Mouse (Mus musculus): ENCODE data around the gene Lrig2. TPM values are rescaled to one million over a fixed set of nuclear protein-coding genes. Genes with fewer than 3 reads are reported as not detected.

The Lrig2 gene
- polyA plus RNA-seq, 1 experiment from 2014 or later, result 20.9 TPM

- H3K36me3 ChIP-seq (ENCODE audit: control insufficient read depth, insufficient read depth, low read length), result no peaks in the 10 kb centered on the region
- 0 out of 2 replicates have a peak, but pooled peaks cover 2% of the 10 kb centered on the region for H3K4me1 ChIP-seq (ENCODE audit: control insufficient read depth, insufficient read depth, low read length)
- no peaks in the 10 kb centered on the region for H3K9me3 ChIP-seq (replicated peaks; ENCODE audit: control insufficient read depth, low read length)
- 0 out of 2 replicates have a peak overlapping the region, but pooled peaks have one; percentile 3 for H3K4me3 ChIP-seq (ENCODE audit: low read depth, low read length)
- DNase-seq (ENCODE audit: low spot score), result no peak
- peak; percentile 38 for ATAC-seq
- H3K27me3 ChIP-seq (replicated peaks; ENCODE audit: control insufficient read depth, insufficient read depth, low read length), result no peaks in the 10 kb centered on the region
- H3K4me2 ChIP-seq (ENCODE audit: low read length), result peak overlapping the region; percentile 40
- 0 out of 2 replicates have a peak overlapping the region, but pooled peaks have one; percentile 40 for H3K27ac ChIP-seq (ENCODE audit: low read depth, low read length)
- WGBS, result 16% methylated on average over 5 of the region's 5 CpGs
- H3K9ac ChIP-seq (ENCODE audit: low read length), result peak overlapping the region; percentile 44
These were observed 69.4 kb downstream of the Lrig2 start for GRCm38 (mm10) chr3:104442357-104442756.

GRCm38 (mm10) chr3:104441870-104442283, 69.8 kb downstream of the Lrig2 start:
- peak; percentile 93 for ATAC-seq
- DNase-seq (ENCODE audit: low spot score), result peak; percentile 95
- no peaks in the 10 kb centered on the region for H3K36me3 ChIP-seq (ENCODE audit: control insufficient read depth, insufficient read depth, low read length)
- H3K27ac ChIP-seq (ENCODE audit: low read depth, low read length), result peak overlapping the region; percentile 40; the same call in 1 of the 2 replicates
- H3K4me2 ChIP-seq (ENCODE audit: low read length), result peak overlapping the region; percentile 40
- 12% methylated on average over 15 of the region's 15 CpGs for WGBS
- H3K4me1 ChIP-seq (ENCODE audit: control insufficient read depth, insufficient read depth, low read length), result 0 out of 2 replicates have a peak, but pooled peaks cover 2% of the 10 kb centered on the region
- no peaks in the 10 kb centered on the region for H3K9me3 ChIP-seq (replicated peaks; ENCODE audit: control insufficient read depth, low read length)
- H3K4me3 ChIP-seq (ENCODE audit: low read depth, low read length), result peak overlapping the region; percentile 3; the same call in 1 of the 2 replicates
- H3K27me3 ChIP-seq (replicated peaks; ENCODE audit: control insufficient read depth, insufficient read depth, low read length), result no peaks in the 10 kb centered on the region
- H3K9ac ChIP-seq (ENCODE audit: low read length), result peak overlapping the region; percentile 44; the same call in 1 of the 2 replicates

- Histone ChIP-seq H3K4me2 (ENCODE audit: low read length) (peak overlapping the region; percentile 40), H3K27me3 (replicated peaks; ENCODE audit: control insufficient read depth, insufficient read depth, low read length) (no peaks in the 10 kb centered on the region), H3K4me3 (ENCODE audit: low read depth, low read length) (no peak overlapping the region), H3K9ac (ENCODE audit: low read length) (no peak overlapping the region), H3K4me1 (ENCODE audit: control insufficient read depth, insufficient read depth, low read length) (0 out of 2 replicates have a peak, but pooled peaks cover 2% of the 10 kb centered on the region), H3K36me3 (ENCODE audit: control insufficient read depth, insufficient read depth, low read length) (no peaks in the 10 kb centered on the region), H3K27ac (ENCODE audit: low read depth, low read length) (peak overlapping the region; percentile 40; the same call in 1 of the 2 replicates), H3K9me3 (replicated peaks; ENCODE audit: control insufficient read depth, low read length) (no peaks in the 10 kb centered on the region)
- DNase-seq (ENCODE audit: low spot score) (no peak), ATAC-seq (no peak)
- WGBS, result 84% methylated on average over 7 of the region's 7 CpGs
These were observed 70.3 kb downstream of the Lrig2 start for GRCm38 (mm10) chr3:104441435-104441834.

GRCm38 (mm10) chr3:104438777-104439176, 72.9 kb downstream of the Lrig2 start:
- no peaks in the 10 kb centered on the region for H3K27me3 ChIP-seq (replicated peaks; ENCODE audit: control insufficient read depth, insufficient read depth, low read length)
- H3K4me1 ChIP-seq (ENCODE audit: control insufficient read depth, insufficient read depth, low read length), result 0 out of 2 replicates have a peak, but pooled peaks cover 2% of the 10 kb centered on the region
- no peak for DNase-seq (ENCODE audit: low spot score)
- H3K4me3 ChIP-seq (ENCODE audit: low read depth, low read length), result no peak overlapping the region
- no peak overlapping the region for H3K9ac ChIP-seq (ENCODE audit: low read length)
- H3K9me3 ChIP-seq (replicated peaks; ENCODE audit: control insufficient read depth, low read length), result no peaks in the 10 kb centered on the region
- 100% methylated on average over 1 of the region's 1 CpGs for WGBS
- no peak for ATAC-seq
- H3K4me2 ChIP-seq (ENCODE audit: low read length), result no peak overlapping the region
- H3K27ac ChIP-seq (ENCODE audit: low read depth, low read length), result no peak overlapping the region
- H3K36me3 ChIP-seq (ENCODE audit: control insufficient read depth, insufficient read depth, low read length), result no peaks in the 10 kb centered on the region

- peak; percentile 33 for DNase-seq (ENCODE audit: low spot score)
- Histone ChIP-seq H3K4me1 (ENCODE audit: control insufficient read depth, insufficient read depth, low read length) (0 out of 2 replicates have a peak, but pooled peaks cover 2% of the 10 kb centered on the region), H3K4me3 (ENCODE audit: low read depth, low read length) (no peak overlapping the region), H3K4me2 (ENCODE audit: low read length) (no peak overlapping the region), H3K36me3 (ENCODE audit: control insufficient read depth, insufficient read depth, low read length) (no peaks in the 10 kb centered on the region), H3K9me3 (replicated peaks; ENCODE audit: control insufficient read depth, low read length) (no peaks in the 10 kb centered on the region), H3K9ac (ENCODE audit: low read length) (no peak overlapping the region), H3K27ac (ENCODE audit: low read depth, low read length) (no peak overlapping the region), H3K27me3 (replicated peaks; ENCODE audit: control insufficient read depth, insufficient read depth, low read length) (no peaks in the 10 kb centered on the region)
- 29% methylated on average over 7 of the region's 7 CpGs for WGBS
- ATAC-seq, result no peak
These were observed 74.1 kb downstream of the Lrig2 start for GRCm38 (mm10) chr3:104437576-104437975.

GRCm38 (mm10) chr3:104435947-104436346, 75.8 kb downstream of the Lrig2 start:
- Histone ChIP-seq H3K9ac (ENCODE audit: low read length) (no peak overlapping the region), H3K36me3 (ENCODE audit: control insufficient read depth, insufficient read depth, low read length) (no peaks in the 10 kb centered on the region), H3K4me2 (ENCODE audit: low read length) (no peak overlapping the region), H3K27ac (ENCODE audit: low read depth, low read length) (no peak overlapping the region), H3K4me3 (ENCODE audit: low read depth, low read length) (no peak overlapping the region), H3K4me1 (ENCODE audit: control insufficient read depth, insufficient read depth, low read length) (no peaks in the 10 kb centered on the region), H3K27me3 (replicated peaks; ENCODE audit: control insufficient read depth, insufficient read depth, low read length) (no peaks in the 10 kb centered on the region), H3K9me3 (replicated peaks; ENCODE audit: control insufficient read depth, low read length) (no peaks in the 10 kb centered on the region)
- DNase-seq (ENCODE audit: low spot score) (no peak), ATAC-seq (no peak)
- WGBS, result 91% methylated on average over 3 of the region's 3 CpGs

GRCm38 (mm10) chr3:104434246-104434696, 77.4 kb downstream of the Lrig2 start:
- no peaks in the 10 kb centered on the region for H3K27me3 ChIP-seq (replicated peaks; ENCODE audit: control insufficient read depth, insufficient read depth, low read length)
- DNase-seq (ENCODE audit: low spot score) (peak; percentile 28), ATAC-seq (0 out of 2 replicates have a peak, but pooled peaks have one; percentile 34)
- no peak overlapping the region for H3K27ac ChIP-seq (ENCODE audit: low read depth, low read length)
- WGBS, result 9% methylated on average over 9 of the region's 9 CpGs
- H3K9me3 ChIP-seq (replicated peaks; ENCODE audit: control insufficient read depth, low read length), result no peaks in the 10 kb centered on the region
- H3K4me3 ChIP-seq (ENCODE audit: low read depth, low read length), result peak overlapping the region; percentile 16
- H3K36me3 ChIP-seq (ENCODE audit: control insufficient read depth, insufficient read depth, low read length), result no peaks in the 10 kb centered on the region
- peak overlapping the region; percentile 33 for H3K4me2 ChIP-seq (ENCODE audit: low read length)
- H3K9ac ChIP-seq (ENCODE audit: low read length), result no peak overlapping the region; the same call in 1 of the 2 replicates
- H3K4me1 ChIP-seq (ENCODE audit: control insufficient read depth, insufficient read depth, low read length), result no peaks in the 10 kb centered on the region

GRCm38 (mm10) chr3:104432651-104433050, 79.1 kb downstream of the Lrig2 start:
- no peak for ATAC-seq
- 82% methylated on average over 6 of the region's 6 CpGs for WGBS
- H3K9me3 ChIP-seq (replicated peaks; ENCODE audit: control insufficient read depth, low read length), result no peaks in the 10 kb centered on the region
- no peak for DNase-seq (ENCODE audit: low spot score)
- H3K4me1 ChIP-seq (ENCODE audit: control insufficient read depth, insufficient read depth, low read length), result no peaks in the 10 kb centered on the region
- no peak overlapping the region for H3K27ac ChIP-seq (ENCODE audit: low read depth, low read length)
- no peaks in the 10 kb centered on the region for H3K36me3 ChIP-seq (ENCODE audit: control insufficient read depth, insufficient read depth, low read length)
- no peaks in the 10 kb centered on the region for H3K27me3 ChIP-seq (replicated peaks; ENCODE audit: control insufficient read depth, insufficient read depth, low read length)
- no peak overlapping the region for H3K4me2 ChIP-seq (ENCODE audit: low read length)
- H3K9ac ChIP-seq (ENCODE audit: low read length), result no peak overlapping the region
- H3K4me3 ChIP-seq (ENCODE audit: low read depth, low read length), result no peak overlapping the region

- no peak overlapping the region for H3K4me3 ChIP-seq (ENCODE audit: low read depth, low read length)
- H3K27me3 ChIP-seq (replicated peaks; ENCODE audit: control insufficient read depth, insufficient read depth, low read length), result no peaks in the 10 kb centered on the region
- DNase-seq (ENCODE audit: low spot score) (peak; percentile 27), ATAC-seq (0 out of 2 replicates have a peak, but pooled peaks have one; percentile 40)
- H3K9ac ChIP-seq (ENCODE audit: low read length), result no peak overlapping the region
- no peaks in the 10 kb centered on the region for H3K36me3 ChIP-seq (ENCODE audit: control insufficient read depth, insufficient read depth, low read length)
- H3K4me2 ChIP-seq (ENCODE audit: low read length), result no peak overlapping the region
- no peaks in the 10 kb centered on the region for H3K4me1 ChIP-seq (ENCODE audit: control insufficient read depth, insufficient read depth, low read length)
- no peak overlapping the region for H3K27ac ChIP-seq (ENCODE audit: low read depth, low read length)
- 42% methylated on average over 10 of the region's 10 CpGs for WGBS
- H3K9me3 ChIP-seq (replicated peaks; ENCODE audit: control insufficient read depth, low read length), result no peaks in the 10 kb centered on the region
These were observed 79.9 kb downstream of the Lrig2 start for GRCm38 (mm10) chr3:104431848-104432159.
